Mouse (Mus musculus): ENCODE results near the gene Atp8b3. TPM values are rescaled to one million over a fixed set of nuclear protein-coding genes. Genes with fewer than 3 reads are reported as not detected.

Gene Atp8b3
- polyA plus RNA-seq, 1 experiment from 2014 or later = 1.5 TPM

DNA sequence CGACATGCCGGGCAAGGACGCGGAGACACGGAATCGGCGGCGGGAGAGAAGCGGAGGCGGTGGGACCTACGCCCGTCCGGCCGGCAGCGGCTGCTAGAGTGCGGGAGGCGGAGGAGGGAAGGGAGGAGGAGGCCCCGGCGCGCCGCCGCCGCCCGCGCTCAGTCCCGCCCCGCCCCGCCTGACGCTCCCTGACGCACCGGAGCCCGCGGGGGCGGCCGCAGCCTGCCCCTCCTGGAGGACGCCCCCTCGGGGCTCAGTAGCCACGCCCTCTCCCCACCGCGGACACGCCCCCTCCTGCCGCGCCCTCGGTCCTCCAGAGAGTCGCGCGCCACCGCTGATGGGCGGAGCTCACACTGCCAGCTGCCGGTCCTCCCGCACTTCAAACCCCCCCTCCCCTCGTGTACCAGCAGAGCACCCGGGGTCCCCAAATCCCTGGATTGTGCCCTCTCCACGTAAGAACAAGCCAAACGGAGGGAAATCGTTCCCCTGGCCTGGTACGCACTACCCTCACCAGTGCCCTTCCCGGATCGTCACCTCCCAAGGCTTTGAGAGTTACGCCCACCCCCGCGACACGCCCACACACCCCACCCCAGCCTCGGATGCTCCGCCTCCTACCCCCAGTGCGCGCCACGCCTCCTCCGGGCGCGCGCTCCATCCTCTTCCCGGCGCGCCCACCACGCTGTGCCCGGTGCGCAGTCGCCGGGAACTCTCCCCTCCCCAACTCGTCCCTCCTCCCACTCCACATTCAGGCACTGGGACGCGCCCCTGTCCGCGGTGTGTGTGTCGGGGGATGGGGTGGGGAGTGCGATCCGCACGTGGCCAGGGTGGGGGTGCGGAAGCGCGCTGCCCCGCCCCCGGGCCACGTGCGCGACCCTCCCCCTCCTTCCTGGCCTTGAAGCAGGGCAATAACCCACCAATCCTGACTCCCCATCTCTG, 38.5 kb upstream of the Atp8b3 start, which contains the start of gene Klf16:
Gene Klf16, minus strand, starts transcription at position 127 of the 936 bp plus-strand sequence.
- H3K4me1 ChIP-seq = peaks cover 46% of the 10 kb centered on the region

DNA sequence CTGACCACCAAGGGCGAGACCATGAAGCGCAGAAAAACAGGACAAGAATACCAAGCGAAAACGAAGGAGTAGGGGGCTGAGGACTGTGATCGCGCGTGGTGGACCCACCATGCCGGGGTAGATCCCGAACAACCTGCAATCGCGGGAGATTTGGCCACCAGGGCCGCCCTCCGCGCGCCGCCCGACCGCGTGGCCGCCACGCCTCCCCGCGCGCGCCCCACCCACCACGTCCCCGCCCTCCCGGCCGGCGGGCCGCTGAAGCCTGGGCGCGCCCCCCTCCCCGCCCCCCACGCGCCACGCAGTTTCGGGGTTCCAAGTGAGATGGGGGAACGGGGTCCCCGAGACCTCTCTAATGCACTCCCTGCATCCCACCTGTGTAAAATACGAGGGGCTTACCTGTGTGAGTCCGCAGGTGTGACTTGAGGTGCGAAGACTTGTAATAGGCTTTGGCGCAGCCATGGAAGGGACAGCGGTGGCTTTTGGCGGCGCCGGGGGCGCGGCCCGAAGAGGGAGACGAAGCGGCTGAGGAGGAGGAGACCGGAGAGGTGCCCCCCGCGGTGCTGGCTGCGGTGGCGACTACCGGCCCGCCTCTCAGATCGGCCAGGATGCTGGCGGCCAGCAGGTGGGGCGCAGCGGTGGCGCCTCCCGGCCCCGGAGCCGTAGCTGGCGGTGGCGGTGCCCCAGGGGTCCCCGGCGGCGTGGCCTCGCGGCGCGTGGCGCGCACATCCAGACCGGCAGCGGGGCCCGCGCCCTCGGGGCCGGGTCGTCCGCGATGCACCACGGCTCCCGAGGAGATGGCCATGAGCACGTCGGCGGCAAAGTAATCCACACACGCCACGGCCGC, 37.6 kb upstream of the Atp8b3 start:
- ATAC-seq (ENCODE audit: low FRiP score) = peak; percentile 2

More for the DNA sequence above, 38.5 kb upstream of the Atp8b3 start, which contains the start of gene Klf16:
- Histone ChIP-seq H3K27ac (replicated peaks) (peak within 1 kb of the TSS; percentile 90), H3K9me3 (replicated peaks) (no peaks in the 10 kb centered on the region), H3K4me3 (replicated peaks) (peak within 1 kb of the TSS; percentile 83), H3K36me3 (no peaks in the 10 kb centered on the region; the same call in 1 of the 2 replicates), H3K27me3 (replicated peaks) (no peaks in the 10 kb centered on the region), H3K9ac (replicated peaks) (peak within 1 kb of the TSS; percentile 78), H3K4me2 (peak within 1 kb of the TSS; percentile 92)
- WGBS = under 1% methylated on average over 71 of the region's 97 CpGs
- ATAC-seq (ENCODE audit: low FRiP score) = peak; percentile 87

DNA sequence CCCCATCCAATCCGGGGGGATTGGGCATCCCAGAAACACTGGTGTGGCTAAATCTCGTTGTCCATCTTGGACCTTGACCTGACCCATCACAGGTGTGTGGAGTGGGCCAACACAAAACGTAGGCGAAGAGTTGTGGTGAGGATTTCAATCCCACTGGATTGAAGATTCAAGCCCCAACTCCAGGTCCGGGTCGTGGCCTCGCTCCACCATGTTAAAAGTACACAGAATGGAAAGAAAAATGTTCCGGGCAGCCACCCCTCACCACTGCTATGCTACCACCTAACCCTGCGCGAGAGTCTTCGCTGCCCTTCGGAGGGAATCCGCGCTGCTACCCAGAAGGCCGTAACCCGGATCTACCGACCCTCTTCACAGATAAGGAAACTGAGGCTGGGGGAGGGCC, 37.0 kb upstream of the Atp8b3 start:
- 17% methylated on average over 17 of the region's 17 CpGs for WGBS
- Histone ChIP-seq H3K9me3 (replicated peaks) (no peaks in the 10 kb centered on the region), H3K27me3 (replicated peaks) (no peaks in the 10 kb centered on the region), H3K4me1 (peaks cover 58% of the 10 kb centered on the region), H3K9ac (replicated peaks) (peak overlapping the region; percentile 78), H3K4me2 (peak overlapping the region; percentile 92), H3K4me3 (replicated peaks) (peak overlapping the region; percentile 83), H3K27ac (replicated peaks) (peak overlapping the region; percentile 90; the same call in 1 of the 2 replicates), H3K36me3 (no peaks in the 10 kb centered on the region)
- no peak for ATAC-seq (ENCODE audit: low FRiP score)

More for the DNA sequence above, 37.6 kb upstream of the Atp8b3 start:
- H3K9ac ChIP-seq (replicated peaks) = peak overlapping the region; percentile 78
- WGBS = under 1% methylated on average over 69 of the region's 96 CpGs
- peaks cover 52% of the 10 kb centered on the region for H3K4me1 ChIP-seq
- peak overlapping the region; percentile 90 for H3K27ac ChIP-seq (replicated peaks)
- H3K4me3 ChIP-seq (replicated peaks) = peak overlapping the region; percentile 83
- H3K9me3 ChIP-seq (replicated peaks) = no peaks in the 10 kb centered on the region
- no peaks in the 10 kb centered on the region for H3K36me3 ChIP-seq
- H3K27me3 ChIP-seq (replicated peaks) = no peaks in the 10 kb centered on the region
- H3K4me2 ChIP-seq = peak overlapping the region; percentile 92

DNA sequence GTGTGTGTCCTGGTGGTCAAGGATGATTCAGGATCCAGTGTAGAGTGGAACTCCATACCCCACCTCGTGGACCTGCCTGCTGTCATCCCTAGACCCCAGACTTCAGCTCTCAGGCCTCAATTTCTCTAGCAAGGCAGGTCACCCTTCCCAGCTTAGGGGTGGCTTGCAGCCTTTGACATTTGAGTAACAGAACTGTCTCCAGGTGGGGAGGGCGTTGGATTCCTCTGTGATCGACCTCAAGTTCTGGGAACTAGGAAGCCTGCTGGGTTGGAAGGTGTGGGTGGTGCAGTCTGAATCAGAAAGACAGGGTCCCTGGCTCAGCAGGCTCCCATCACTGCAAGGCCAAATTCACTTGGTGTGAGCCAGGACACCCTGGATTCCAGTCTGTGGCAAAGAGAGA, 36.0 kb upstream of the Atp8b3 start:
- ATAC-seq (ENCODE audit: low FRiP score) = no peak
- Histone ChIP-seq H3K4me3 (replicated peaks) (no peak overlapping the region), H3K36me3 (no peaks in the 10 kb centered on the region), H3K27me3 (replicated peaks) (no peaks in the 10 kb centered on the region), H3K27ac (replicated peaks) (no peak overlapping the region), H3K9me3 (replicated peaks) (no peaks in the 10 kb centered on the region), H3K9ac (replicated peaks) (no peak overlapping the region), H3K4me1 (peaks cover 66% of the 10 kb centered on the region), H3K4me2 (peak overlapping the region; percentile 92; the same call in 1 of the 2 replicates)
- 85% methylated on average over 3 of the region's 3 CpGs for WGBS

DNA sequence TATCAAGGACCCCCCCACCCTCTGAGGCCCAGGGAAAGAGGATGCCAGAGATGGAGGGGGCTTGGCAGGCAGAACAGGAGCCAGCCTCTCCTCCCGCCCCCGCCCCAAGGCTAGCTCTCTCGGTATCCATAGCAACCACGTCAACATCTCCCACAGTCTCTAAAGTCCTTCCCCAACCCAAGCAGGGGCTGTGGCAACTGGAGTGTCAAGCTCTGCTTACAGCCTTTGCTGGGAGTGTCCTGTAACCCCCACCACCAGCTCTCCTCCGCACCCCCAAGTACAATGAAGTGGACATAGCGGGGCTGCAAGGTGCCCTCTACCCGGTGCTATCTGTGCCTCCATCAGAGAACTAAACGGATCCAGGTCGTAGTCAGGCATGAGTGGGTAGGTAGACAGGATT, 35.0 kb upstream of the Atp8b3 start:
- 73% methylated on average over 9 of the region's 9 CpGs for WGBS
- Histone ChIP-seq H3K27me3 (replicated peaks) (no peaks in the 10 kb centered on the region), H3K4me3 (replicated peaks) (no peak overlapping the region), H3K9me3 (replicated peaks) (no peaks in the 10 kb centered on the region), H3K27ac (replicated peaks) (no peak overlapping the region), H3K4me2 (0 out of 2 replicates have a peak overlapping the region, but pooled peaks have one; percentile 5), H3K4me1 (peaks cover 67% of the 10 kb centered on the region), H3K9ac (replicated peaks) (no peak overlapping the region), H3K36me3 (no peaks in the 10 kb centered on the region)
- no peak for ATAC-seq (ENCODE audit: low FRiP score)

DNA sequence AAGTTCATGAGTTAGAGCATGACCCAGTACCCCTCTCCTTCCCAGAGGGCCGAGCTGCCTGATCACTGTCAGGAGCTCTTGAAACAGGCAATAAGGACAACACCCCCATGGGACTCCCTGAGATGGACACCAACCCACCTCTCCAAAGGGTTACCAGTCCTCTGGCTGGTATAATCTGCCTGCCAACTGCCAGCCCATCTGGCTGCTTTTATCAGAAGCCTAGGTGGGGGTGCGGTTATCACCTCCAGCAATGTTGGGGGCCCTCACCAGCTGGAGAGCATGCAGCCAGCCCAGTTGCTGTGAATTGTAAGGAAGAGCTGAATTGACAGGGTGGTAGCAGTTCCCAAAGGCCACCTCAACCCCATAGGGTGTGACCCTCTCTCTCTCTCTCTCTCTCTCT, 33.6 kb upstream of the Atp8b3 start:
- no peak for ATAC-seq (ENCODE audit: low FRiP score)
- Histone ChIP-seq H3K4me3 (replicated peaks) (no peak overlapping the region), H3K9ac (replicated peaks) (no peak overlapping the region; the same call in 1 of the 2 replicates), H3K4me2 (no peak overlapping the region), H3K36me3 (no peaks in the 10 kb centered on the region), H3K4me1 (peaks cover 56% of the 10 kb centered on the region), H3K9me3 (replicated peaks) (no peaks in the 10 kb centered on the region), H3K27ac (replicated peaks) (no peak overlapping the region), H3K27me3 (replicated peaks) (no peaks in the 10 kb centered on the region)
- 83% methylated on average over 2 of the region's 2 CpGs for WGBS

DNA sequence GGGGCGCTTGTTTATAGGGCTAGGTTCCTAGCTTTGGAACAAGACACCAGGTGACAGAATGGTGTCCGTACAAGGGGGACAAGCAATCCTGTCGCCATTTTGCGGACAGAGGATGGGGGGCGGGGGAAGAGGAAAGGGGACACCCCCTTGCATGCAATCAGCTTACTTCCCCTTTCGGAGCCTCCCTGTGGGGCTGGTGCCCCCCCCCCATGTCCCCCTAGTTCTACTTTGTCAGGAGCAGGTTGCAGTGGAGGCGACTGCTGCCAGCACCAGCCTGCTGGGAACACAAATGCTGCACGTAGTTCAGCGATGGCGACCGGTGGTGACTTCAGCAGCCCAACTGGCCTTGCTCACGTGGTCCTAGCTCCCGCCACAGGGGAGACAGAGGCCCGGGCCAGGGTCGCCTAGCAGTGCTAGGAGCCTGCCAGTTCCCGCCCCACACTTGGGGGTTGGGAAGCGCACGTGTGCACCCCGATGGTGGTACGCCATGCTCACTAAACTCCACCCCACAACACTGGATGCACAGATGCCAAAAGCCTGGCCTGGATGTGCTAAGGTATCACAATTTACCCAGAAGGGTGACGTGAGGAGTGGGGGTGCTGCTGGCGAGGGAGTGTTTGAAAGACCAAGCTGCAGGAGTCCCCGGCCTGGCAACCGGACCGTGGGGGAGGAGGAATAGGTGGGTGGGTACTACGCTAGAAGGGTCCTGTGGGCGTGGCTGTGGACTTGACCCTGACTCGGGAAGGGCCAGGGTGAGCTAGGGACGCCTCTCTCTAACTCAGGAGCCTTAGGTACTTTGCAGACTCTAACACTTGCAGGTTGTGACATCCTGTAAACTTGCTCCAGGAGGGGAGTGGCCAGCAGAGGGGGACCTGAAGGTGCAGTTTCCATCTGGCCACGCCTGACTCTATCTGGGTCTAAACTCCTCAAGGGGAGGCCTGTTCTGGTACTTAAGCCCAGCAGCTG, 32.2 kb upstream of the Atp8b3 start:
- H3K4me1 ChIP-seq = peaks cover 66% of the 10 kb centered on the region
- no peaks in the 10 kb centered on the region for H3K27me3 ChIP-seq (replicated peaks)
- H3K9ac ChIP-seq (replicated peaks) = peak overlapping the region; percentile 26; the same call in 1 of the 2 replicates
- H3K4me3 ChIP-seq (replicated peaks) = 0 out of 2 replicates have a peak overlapping the region, but pooled peaks have one; percentile 1
- no peaks in the 10 kb centered on the region for H3K36me3 ChIP-seq
- 22% methylated on average over 30 of the region's 30 CpGs for WGBS
- H3K27ac ChIP-seq (replicated peaks) = peak overlapping the region; percentile 2; the same call in 1 of the 2 replicates
- no peak for ATAC-seq (ENCODE audit: low FRiP score)
- H3K9me3 ChIP-seq (replicated peaks) = no peaks in the 10 kb centered on the region
- H3K4me2 ChIP-seq = peak overlapping the region; percentile 38

DNA sequence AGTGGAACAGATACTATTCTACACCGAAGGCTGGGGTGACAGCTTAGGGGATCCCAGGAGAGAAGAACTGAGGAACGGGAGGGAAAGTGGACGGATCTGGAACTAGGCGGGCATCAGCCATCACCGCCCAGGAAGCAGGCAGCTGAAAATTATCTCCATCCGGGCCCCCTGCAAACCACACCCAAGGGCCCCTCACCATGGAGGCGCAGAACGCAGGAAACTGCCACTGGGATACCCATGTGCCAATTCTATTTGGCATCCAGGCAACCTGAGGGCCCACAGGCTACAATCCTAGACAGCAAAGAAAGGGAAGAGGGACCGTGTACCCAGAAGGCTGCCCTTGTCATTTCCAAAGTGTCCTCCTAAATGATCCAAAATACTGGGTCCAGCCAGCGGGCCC, 31.5 kb upstream of the Atp8b3 start:
- Histone ChIP-seq H3K9me3 (replicated peaks) (no peaks in the 10 kb centered on the region), H3K27me3 (replicated peaks) (no peaks in the 10 kb centered on the region), H3K4me2 (peak overlapping the region; percentile 38; the same call in 1 of the 2 replicates), H3K27ac (replicated peaks) (0 out of 2 replicates have a peak overlapping the region, but pooled peaks have one; percentile 2), H3K9ac (replicated peaks) (no peak overlapping the region), H3K36me3 (no peaks in the 10 kb centered on the region), H3K4me3 (replicated peaks) (no peak overlapping the region), H3K4me1 (peaks cover 61% of the 10 kb centered on the region)
- 84% methylated on average over 10 of the region's 10 CpGs for WGBS
- no peak for ATAC-seq (ENCODE audit: low FRiP score)

DNA sequence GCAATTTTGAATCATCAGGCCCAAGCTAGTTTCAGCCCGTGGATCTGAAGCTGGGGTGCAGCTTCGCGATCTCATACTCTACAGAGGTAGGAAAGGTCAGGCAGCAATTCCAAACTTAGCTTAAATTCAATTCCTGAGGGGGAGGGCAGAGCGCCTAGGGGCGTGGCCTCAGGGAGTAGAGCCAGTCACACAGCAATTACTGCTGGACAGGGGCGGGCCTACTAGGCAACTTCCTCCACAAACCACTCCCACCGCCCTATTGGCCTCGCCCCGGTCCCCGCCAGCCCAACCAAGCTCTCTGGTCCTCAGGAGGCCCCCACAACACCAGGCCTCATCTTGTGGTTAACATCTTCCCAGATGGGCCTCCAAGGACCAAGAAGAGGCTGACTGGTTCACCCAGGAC, 30.7 kb upstream of the Atp8b3 start:
- Histone ChIP-seq H3K4me3 (replicated peaks) (no peak overlapping the region), H3K9me3 (replicated peaks) (no peaks in the 10 kb centered on the region), H3K27ac (replicated peaks) (no peak overlapping the region), H3K27me3 (replicated peaks) (no peaks in the 10 kb centered on the region), H3K36me3 (no peaks in the 10 kb centered on the region), H3K9ac (replicated peaks) (no peak overlapping the region), H3K4me2 (peak overlapping the region; percentile 3; the same call in 1 of the 2 replicates), H3K4me1 (peaks cover 53% of the 10 kb centered on the region)
- ATAC-seq (ENCODE audit: low FRiP score) = no peak
- 42% methylated on average over 10 of the region's 10 CpGs for WGBS

DNA sequence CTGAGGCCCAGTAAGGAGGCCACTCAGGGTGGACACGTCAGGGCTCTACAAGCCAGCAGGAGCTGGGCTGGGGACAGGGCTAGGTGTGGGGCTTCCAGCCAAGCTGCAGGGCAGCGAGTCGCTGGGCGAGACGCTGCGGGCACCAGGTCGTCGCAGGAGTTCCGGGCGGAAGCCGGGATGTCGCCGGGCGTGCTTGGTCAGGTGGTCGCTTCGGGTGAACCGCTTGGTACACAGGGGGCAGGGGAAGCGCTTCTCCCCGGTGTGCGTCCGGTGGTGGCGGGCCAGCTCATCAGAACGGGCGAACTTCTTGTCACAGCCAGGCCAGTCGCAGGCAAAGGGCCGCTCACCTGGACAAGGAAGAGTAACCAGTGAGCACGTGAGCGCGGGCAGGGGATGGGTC, 30.0 kb upstream of the Atp8b3 start:
- H3K4me2 ChIP-seq = no peak overlapping the region
- WGBS = 97% methylated on average over 29 of the region's 29 CpGs
- H3K4me1 ChIP-seq = peaks cover 45% of the 10 kb centered on the region

More for the DNA sequence above, 30.0 kb upstream of the Atp8b3 start:
- Histone ChIP-seq H3K27ac (replicated peaks) (no peak overlapping the region), H3K9me3 (replicated peaks) (no peaks in the 10 kb centered on the region), H3K9ac (replicated peaks) (no peak overlapping the region), H3K36me3 (no peaks in the 10 kb centered on the region), H3K27me3 (replicated peaks) (no peaks in the 10 kb centered on the region), H3K4me3 (replicated peaks) (no peak overlapping the region)
- ATAC-seq (ENCODE audit: low FRiP score) = no peak
